Mouse (Mus musculus) liver, embryonic 14.5 days (tissue): ENCODE measurements around the gene Gipc1.

Experiments used
- CTCF ChIP-seq: IDR thresholded peaks from 2 replicates; pipeline ENCODE4 v1.5.1; 2016; ENCODE audit warnings: antibody characterized with exemption, low read depth, control low read depth
- EP300 ChIP-seq: IDR thresholded peaks from 2 replicates; pipeline ENCODE4 v1.6.1; 2016; ENCODE audit warnings: antibody characterized with exemption, low read depth

GRCm38 (mm10) chr8:83668010-83668916, 15.8 kb downstream of the Gipc1 start:
- TF ChIP-seq CTCF, result peak; percentile 81
- TF ChIP-seq EP300, result no peak
